Mouse (Mus musculus) ovary, postnatal 14 days (tissue): ENCODE data around the gene Trpv4.

Source experiments
- DNase-seq: peaks from one replicate; pipeline ENCODE4 v3.0.0; 2022; ENCODE audit warnings: low spot score

The Trpv4 gene

DNA sequence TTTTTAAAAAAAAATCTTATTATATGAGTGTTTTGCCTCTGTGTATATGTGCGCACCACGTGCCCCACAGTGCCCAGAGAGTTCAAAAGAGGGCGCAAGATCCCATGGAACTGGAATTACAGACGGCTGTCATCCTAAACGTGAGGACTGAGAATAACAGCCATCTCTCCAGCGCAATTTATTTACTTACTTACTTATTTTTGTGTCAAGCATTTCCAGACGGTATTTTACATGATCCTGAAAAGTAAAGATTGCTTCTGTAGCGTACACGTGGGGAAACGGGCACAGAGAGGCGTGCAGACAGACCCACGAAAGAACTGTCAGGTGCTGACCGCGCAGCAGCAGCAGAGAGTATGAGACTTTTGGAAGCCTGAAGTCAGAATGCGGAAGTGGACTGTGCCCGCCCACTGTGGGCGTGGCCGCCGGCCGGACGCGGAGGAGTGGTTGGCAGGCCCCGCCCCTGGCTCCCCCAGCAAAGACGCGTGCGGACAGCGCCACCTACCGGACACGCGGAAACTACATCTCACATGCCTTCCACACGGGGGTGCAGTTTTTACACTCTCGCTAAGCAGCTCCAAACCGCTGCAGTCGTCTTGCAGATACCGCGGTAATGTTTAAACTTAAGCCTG is 9.1 kb upstream of the Trpv4 start:
- peak; percentile 100 for DNase-seq

GRCm38 (mm10) chr5:114666659-114667058 is 8.4 kb upstream of the Trpv4 start:
- no peak for DNase-seq

DNA sequence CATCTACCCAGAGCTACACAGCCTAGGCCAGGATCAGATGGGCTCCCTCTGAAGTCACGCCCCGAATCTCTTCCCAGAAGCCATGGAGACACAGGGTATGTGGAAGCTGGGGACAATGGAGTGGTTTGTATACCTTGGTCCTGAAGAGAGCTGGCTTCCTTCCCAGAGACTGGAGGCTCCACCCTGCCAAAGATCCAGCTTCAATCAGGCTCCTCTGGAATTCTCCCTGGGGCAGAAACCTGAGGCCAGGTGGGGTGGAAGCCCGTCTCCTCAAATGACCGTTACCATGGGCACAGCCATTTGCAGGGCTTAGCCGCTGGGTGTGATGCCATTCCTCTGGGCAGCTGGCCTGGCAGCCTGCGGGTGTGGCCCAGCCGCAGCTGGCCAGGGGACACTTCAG is 6.5 kb upstream of the Trpv4 start:
- no peak for DNase-seq

GRCm38 (mm10) chr5:114664139-114664538 is 5.9 kb upstream of the Trpv4 start:
- DNase-seq: no peak

GRCm38 (mm10) chr5:114661029-114661428 is 2.8 kb upstream of the Trpv4 start:
- DNase-seq: no peak

- no peak for DNase-seq
Observed at GRCm38 (mm10) chr5:114657426-114657825, 795 bp downstream of the Trpv4 start.

- no peak for DNase-seq
Observed at GRCm38 (mm10) chr5:114656305-114656704, 1.9 kb downstream of the Trpv4 start.

DNA sequence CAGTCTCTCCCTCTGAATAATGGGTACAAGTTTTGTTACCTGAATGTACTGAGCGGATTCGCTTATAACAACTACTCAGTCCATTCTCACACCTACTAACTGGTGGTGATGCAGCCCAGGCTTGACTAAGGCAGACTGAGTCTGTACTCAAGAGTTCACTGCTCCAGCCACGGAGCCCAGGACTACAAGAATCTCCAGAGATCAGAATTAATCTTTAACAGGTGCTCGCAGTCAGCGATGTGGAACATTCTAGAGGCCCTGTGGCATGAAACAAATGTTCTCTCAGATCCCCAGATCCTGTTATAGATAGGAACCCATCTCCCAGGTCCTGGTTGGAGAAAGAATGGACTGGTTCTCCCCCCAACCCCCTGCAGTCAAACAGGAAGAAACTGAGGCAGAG is 2.5 kb downstream of the Trpv4 start:
- DNase-seq: no peak

DNA sequence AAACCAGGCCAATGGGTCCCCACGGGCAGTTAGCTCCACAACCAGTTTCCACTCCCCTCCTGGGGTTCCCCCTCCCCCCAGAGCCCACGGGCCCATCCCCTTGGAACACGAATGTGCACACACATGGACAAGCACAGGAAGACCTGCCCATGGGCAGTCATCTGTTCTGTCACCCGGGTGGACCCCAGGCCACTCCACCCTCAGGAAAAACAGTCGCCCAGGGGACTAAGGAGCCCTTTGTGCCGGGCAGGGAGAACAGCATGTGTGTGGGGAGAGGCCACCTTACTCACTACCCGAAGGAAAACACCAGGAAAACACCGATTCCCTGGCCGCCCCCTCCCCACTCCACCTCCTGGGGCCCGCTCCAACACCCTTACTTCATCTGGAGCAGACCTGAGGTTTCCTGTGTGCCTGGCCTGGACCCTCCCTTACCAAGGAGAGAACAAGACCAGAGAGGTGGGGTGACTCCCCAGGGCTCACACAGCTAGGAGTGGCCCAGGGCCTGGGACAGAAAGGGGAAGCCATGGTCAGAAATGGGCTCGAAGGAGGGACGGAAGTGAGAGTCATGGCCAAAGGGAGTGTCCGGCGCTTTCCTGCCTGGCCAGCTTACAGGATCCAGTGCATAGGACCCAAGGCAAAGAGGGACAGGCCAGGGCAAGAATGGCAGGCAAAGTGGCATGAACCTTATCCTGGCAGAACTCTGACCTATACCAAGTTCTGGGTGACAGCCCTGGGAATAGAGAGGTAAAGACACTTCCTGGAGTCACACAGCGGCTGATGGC is 4.4 kb downstream of the Trpv4 start:
- DNase-seq: no peak

DNA sequence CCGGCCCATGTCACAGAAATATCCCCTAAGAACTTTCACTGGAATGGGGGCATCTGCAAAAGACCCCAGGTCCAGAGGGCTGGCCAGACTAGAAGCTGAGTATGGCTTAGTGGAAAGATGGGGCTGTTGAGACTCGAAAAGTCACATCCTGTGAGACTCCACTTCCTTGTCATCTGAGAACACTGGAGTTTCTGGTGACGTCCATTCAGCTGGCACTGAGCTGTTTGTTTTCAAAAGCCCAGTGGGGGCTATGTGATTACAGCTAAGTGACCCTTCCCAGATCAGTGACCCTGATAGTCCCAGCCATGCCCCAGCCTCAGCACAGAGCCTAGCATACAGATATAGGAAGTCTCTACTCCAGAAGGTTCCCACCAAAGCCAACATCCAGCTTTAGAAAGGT is 6.8 kb downstream of the Trpv4 start:
- no peak for DNase-seq

GRCm38 (mm10) chr5:114651002-114651401 is 7.2 kb downstream of the Trpv4 start:
- DNase-seq: no peak

DNA sequence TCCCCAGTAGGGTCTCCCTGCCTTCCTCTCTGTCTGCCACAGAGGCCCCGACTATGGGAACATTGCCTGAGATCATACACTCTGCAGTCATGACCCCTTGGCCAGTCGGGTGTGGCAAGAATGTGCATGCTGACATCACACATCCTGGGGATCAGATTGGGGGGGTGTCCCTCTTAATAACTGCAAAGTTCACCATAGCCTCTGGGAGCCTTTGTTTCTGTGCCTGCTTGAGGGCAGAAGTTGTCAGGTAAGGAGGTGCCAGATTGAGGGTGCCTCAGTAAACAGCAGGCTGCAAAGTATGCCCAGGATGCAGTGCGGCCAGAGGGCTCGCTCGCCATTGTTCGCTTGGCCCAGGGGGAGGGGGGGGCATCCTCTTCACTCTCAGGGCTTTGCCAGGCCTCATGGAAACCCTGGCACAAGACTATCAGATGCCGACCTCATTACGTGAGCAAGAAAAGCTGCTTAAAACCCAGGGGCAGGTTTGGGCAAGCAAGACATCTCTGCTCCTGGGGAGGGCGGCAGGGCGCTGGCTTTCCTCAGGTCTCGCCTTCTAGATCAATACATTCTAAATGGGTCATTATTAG is 9.4 kb downstream of the Trpv4 start:
- DNase-seq: no peak

- no peak for DNase-seq
Observed at GRCm38 (mm10) chr5:114647211-114647974, 10.8 kb downstream of the Trpv4 start.

DNA sequence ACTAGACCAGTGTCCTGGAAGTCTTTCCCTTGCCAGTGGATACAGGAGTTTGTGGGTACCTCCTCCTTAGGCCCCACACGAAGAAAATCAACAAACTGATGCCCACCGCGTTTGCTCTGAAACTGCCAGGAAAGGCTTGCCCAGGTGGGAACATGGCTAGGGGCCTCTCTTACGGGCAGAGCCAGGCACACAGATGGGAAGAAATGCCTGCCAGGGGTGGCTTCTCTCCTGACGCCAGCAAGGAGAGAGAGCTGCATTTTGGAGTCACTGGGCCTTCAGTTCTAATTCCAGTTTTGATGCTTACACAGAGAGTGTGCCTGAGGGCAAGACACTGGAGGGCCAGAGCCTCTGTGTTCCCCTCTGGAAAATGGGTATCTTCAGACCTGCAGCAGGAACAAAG is 12.3 kb downstream of the Trpv4 start:
- DNase-seq: no peak

DNA sequence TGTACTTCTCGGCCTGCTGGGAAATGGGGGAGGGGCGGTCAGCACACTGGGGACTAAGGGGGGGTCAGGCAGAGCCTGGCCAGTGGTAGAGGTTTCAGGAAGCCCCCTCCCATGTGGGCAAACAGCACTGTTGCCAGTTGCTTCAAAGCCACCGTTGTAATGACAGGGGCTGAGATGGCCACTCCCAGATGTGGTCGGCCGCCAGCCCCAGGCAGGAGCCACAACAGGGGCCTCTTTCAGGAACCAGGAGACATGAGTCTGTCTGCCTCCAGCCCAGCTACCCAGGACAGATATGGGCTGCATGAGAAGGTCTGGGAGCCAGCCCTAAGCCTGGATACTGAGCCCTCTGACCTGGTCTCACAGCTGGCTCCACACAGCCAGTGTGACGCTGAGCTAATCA is 13.3 kb downstream of the Trpv4 start:
- no peak for DNase-seq

GRCm38 (mm10) chr5:114640809-114641208 is 17.4 kb downstream of the Trpv4 start:
- no peak for DNase-seq

DNA sequence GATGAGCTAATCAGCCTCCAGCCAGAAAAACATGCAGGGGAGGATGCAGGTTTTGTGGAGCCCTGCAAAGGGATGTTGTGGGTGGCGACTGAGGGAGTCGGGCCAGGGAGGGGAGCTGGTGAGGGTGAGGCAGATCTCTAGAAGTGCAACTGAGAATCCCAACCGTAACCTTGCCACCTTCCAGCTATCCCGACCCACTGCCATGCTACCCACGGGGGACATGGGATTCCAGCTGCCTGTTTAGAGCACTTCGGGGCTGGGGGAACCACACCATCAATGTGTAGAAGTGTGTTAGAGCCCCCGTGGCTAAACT is 18.6 kb downstream of the Trpv4 start:
- no peak for DNase-seq

DNA sequence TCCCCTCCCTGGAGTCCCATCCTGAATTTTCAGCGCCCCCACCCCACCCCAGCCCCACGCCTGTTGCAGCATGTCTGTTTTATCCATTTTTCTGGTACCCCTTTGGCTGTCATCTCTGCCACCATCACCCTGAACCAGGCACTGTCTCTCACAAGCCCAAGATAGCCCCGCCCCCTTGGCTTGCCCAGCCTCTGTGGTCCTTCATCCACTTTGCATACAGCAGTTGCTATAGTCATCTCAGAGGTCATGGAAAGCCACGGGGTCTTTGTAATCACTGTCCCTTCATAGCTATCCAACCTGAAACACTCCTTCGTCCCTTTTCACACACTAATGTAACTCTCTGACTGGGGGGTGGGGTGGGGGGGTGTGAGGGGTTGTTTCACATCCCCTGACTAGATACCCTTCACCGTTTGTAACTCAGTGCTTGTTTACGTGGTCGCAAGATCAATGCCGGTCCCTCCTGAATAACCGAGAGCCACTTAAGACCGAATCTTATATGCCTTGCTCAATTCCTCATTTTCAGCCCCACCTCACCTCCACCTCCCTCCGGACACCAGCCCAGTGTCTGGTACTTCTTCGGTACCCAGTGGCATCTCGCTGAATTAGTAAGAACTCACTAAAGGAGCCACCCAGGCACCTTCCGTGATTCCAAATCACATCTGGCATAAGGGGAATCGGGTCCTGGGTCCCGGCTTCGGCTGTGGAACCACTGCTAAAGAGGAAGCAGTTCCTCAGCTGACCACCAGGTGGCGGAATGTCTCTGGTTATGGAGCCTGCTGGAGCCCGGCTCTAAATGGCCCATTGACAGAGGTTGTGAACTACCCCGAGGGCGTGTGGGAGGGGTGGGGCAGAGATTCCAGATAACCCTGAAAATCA is 19.2 kb downstream of the Trpv4 start:
- DNase-seq: peak; percentile 88

DNA sequence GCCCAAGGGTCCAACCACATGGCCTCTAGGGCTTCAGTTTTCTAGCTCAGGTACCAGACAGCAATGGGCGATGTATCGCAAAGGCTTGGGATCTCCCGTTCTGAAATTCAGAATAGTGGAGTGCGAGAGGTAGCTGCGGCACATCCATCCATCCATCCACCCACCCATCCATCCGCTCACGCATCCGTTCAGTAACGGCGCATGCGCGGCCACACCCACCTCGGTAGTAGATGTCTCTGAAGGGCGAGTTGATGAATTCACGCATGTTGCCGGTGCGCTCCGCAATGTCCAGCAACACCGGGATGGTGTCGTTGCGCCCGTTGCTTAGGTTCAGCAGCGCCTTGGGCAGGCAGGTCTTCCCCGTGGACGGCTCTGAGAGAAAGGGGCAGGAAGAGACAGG is 22.1 kb downstream of the Trpv4 start:
- DNase-seq: no peak

- DNase-seq: no peak
Observed at GRCm38 (mm10) chr5:114631336-114631735, 26.9 kb downstream of the Trpv4 start.

DNA sequence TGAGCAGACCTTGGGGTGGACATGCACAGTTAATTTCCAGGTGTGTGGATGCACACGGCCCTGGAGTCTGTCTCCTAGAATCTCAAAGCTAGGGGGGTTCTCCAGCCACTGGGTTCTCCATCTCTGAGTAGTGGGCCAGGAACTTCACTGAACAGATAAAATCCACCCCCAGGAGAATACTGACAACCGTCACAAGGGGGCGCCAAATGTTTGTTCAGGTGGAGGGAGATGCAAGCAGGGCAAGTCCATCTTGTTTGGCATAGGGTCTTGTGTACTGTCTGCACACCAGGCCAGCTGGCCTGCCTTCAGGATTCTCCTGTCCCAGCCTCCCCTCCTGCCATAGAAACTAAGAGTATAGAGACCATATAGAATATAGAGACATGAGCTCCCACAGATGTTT is 32.6 kb downstream of the Trpv4 start:
- peak; percentile 51 for DNase-seq

DNA sequence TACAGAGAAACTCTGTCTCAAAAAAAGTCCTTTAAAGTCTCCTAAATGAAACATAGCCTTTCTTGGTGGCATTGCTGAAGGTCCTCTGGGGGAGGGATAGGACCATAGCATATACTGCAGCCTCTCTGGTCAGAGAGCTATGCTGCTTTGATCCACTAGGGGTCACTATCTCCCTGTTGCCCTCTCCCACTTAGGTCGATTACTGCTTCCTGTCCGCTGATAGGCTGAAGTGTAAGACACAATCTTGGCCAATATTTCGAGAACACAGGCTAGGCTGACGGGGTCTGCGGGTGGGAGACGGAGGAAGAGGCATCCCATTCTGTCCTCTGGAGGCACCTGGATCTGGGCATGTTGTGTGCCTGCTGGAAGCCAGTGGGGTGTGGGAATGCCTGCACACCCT is 37.9 kb downstream of the Trpv4 start:
- DNase-seq: no peak
